Mouse (Mus musculus) kidney, adult 18-20 months (tissue): ENCODE results near the gene Krt84.

Experiments used
- DNase-seq: peaks from one replicate; pipeline ENCODE4 v3.0.0; 2021

Krt84 gene

GRCm38 (mm10) chr15:101494203-101494602 lies 38.4 kb downstream of the Krt84 start:
- no peak for DNase-seq

GRCm38 (mm10) chr15:101493713-101494112 lies 38.9 kb downstream of the Krt84 start:
- no peak for DNase-seq

GRCm38 (mm10) chr15:101492718-101493117 lies 39.9 kb downstream of the Krt84 start:
- no peak for DNase-seq

GRCm38 (mm10) chr15:101491431-101491830 lies 41.2 kb downstream of the Krt84 start, which contains the start of gene Krt83:
Gene Krt83, minus strand, starts transcription at chr15:101491512.
- no peak for DNase-seq

GRCm38 (mm10) chr15:101485911-101486635 lies 46.5 kb downstream of the Krt84 start:
- DNase-seq, result no peak

- no peak for DNase-seq
Measured at GRCm38 (mm10) chr15:101484939-101485338, 47.7 kb downstream of the Krt84 start.

- DNase-seq, result no peak
Measured at GRCm38 (mm10) chr15:101483646-101484045, 49.0 kb downstream of the Krt84 start.

GRCm38 (mm10) chr15:101482056-101482455 lies 50.6 kb downstream of the Krt84 start:
- no peak for DNase-seq

GRCm38 (mm10) chr15:101479666-101480060 lies 53.0 kb downstream of the Krt84 start:
- DNase-seq, result no peak

GRCm38 (mm10) chr15:101479007-101479665 lies 53.5 kb downstream of the Krt84 start:
- peak; percentile 34 for DNase-seq
